Mouse (Mus musculus) MEL (cell line): ENCODE results near the gene Tcf7l2. TPM values are rescaled to one million over a fixed set of nuclear protein-coding genes. Genes with fewer than 3 reads are reported as not detected.

Experiments used
- DNase-seq: peaks from one replicate; pipeline ENCODE4 v3.0.0; 2011; ENCODE audit warnings: low read depth, low spot score
- H3K27ac ChIP-seq: 2 replicates; pipeline ENCODE4 v1.5.1; 2012; ENCODE audit warnings: low read depth, mild to moderate bottlenecking, control low read depth, low read length, moderate library complexity; ENCODE audit not compliant: control insufficient read depth
- H3K27me3 ChIP-seq, 2 experiments: fragments of 150-350 bp in 1 of 2; sonication (generic) in 1 of 2; 2 replicates each; pipeline ENCODE4 v1.6.1; 2012; ENCODE audit warnings: low read length in 2 of 2, mild to moderate bottlenecking in 2 of 2, improper control_type of control experiment in 1 of 2, moderate library complexity in 1 of 2; ENCODE audit not compliant: insufficient read depth in 2 of 2, control insufficient read depth in 1 of 2
- H3K36me3 ChIP-seq, 2 experiments: 2 replicates each; pipeline ENCODE4 v1.6.1; 2012 to 2014; ENCODE audit warnings: low read length in 2 of 2, improper control_type of control experiment in 1 of 2, inconsistent platforms in 1 of 2, mild to moderate bottlenecking in 1 of 2; ENCODE audit not compliant: insufficient read depth in 2 of 2, control insufficient read depth in 1 of 2
- H3K4me1 ChIP-seq, 2 experiments: fragments of 150-350 bp in 1 of 2; sonication (generic) in 1 of 2; 2 replicates each; pipeline ENCODE4 v1.6.1; 2012; ENCODE audit warnings: low read length in 2 of 2, improper control_type of control experiment in 1 of 2, mild to moderate bottlenecking in 1 of 2; ENCODE audit not compliant: insufficient read depth in 2 of 2, control insufficient read depth in 1 of 2
- H3K4me3 ChIP-seq, 2 experiments: fragments of 150-350 bp in 1 of 2; sonication (generic) in 1 of 2; 2 replicates each; pipeline ENCODE4 v1.5.1; 2012; ENCODE audit warnings: low read depth in 2 of 2, low read length in 2 of 2, mild to moderate bottlenecking in 2 of 2, moderate library complexity in 2 of 2, control low read depth in 1 of 2, improper control_type of control experiment in 1 of 2; ENCODE audit not compliant: control insufficient read depth in 1 of 2, insufficient read depth in 1 of 2
- H3K79me2 ChIP-seq: 2 replicates; pipeline ENCODE4 v1.6.1; 2012; ENCODE audit warnings: mild to moderate bottlenecking, low read length, moderate library complexity; ENCODE audit not compliant: control insufficient read depth, poor library complexity, insufficient read depth
- H3K9ac ChIP-seq: 2 replicates; pipeline ENCODE4 v1.6.1; 2012; ENCODE audit warnings: low read depth, mild to moderate bottlenecking, control low read depth, low read length, moderate library complexity; ENCODE audit not compliant: control insufficient read depth, poor library complexity, severe bottlenecking
- H3K9me3 ChIP-seq: fragments of 150-350 bp; sonication (generic); replicated peaks from 2 replicates; pipeline ENCODE4 v1.6.1; 2012; ENCODE audit warnings: mild to moderate bottlenecking, low read length, improper control_type of control experiment, moderate library complexity; ENCODE audit not compliant: insufficient read depth
- E2F4 ChIP-seq: IDR thresholded peaks from 2 replicates; pipeline ENCODE4 v1.6.1; 2011; ENCODE audit warnings: low read depth, low read length, improper control_type of control experiment, borderline replicate concordance
- ELF1 ChIP-seq: IDR thresholded peaks from 2 replicates; pipeline ENCODE4 v1.6.1; 2014; ENCODE audit warnings: low read depth, mild to moderate bottlenecking, inconsistent platforms, low read length, improper control_type of control experiment, moderate library complexity
- EP300 ChIP-seq, 2 experiments: IDR thresholded peaks; 2 replicates each; pipeline ENCODE4 v1.6.1; 2011; ENCODE audit warnings: improper control_type of control experiment in 2 of 2, low read length in 2 of 2, low read depth in 1 of 2, mild to moderate bottlenecking in 1 of 2
- GABPA ChIP-seq: IDR thresholded peaks from 2 replicates; pipeline ENCODE4 v1.6.1; 2012; ENCODE audit warnings: low read depth, mild to moderate bottlenecking, inconsistent platforms, low read length, improper control_type of control experiment, moderate library complexity
- GATA1 ChIP-seq: IDR thresholded peaks from 2 replicates; pipeline ENCODE4 v1.6.1; 2011; ENCODE audit warnings: low read depth, low read length, improper control_type of control experiment
- HCFC1 ChIP-seq: IDR thresholded peaks from 2 replicates; pipeline ENCODE4 v1.6.1; 2012; ENCODE audit warnings: low read depth, mild to moderate bottlenecking, inconsistent platforms, low read length, improper control_type of control experiment, moderate library complexity
- KAT2A ChIP-seq: conservative IDR thresholded peaks from 2 replicates; pipeline ENCODE4 v1.6.1; 2012; ENCODE audit warnings: low read depth, low read length, improper control_type of control experiment, inconsistent platforms
- MAX ChIP-seq: IDR thresholded peaks from 2 replicates; pipeline ENCODE4 v1.6.1; 2011; ENCODE audit warnings: low read length, improper control_type of control experiment
- MAZ ChIP-seq: IDR thresholded peaks from 2 replicates; pipeline ENCODE4 v1.6.1; 2012; ENCODE audit warnings: low read depth, mild to moderate bottlenecking, inconsistent platforms, low read length, improper control_type of control experiment
- MEF2A ChIP-seq: IDR thresholded peaks from 2 replicates; pipeline ENCODE4 v1.6.1; 2014; ENCODE audit warnings: low read depth, mild to moderate bottlenecking, inconsistent platforms, low read length, improper control_type of control experiment; ENCODE audit not compliant: poor library complexity, insufficient replicate concordance, severe bottlenecking; ENCODE audit errors: extremely low read depth
- MXI1 ChIP-seq: IDR thresholded peaks from 2 replicates; pipeline ENCODE4 v1.6.1; 2011; ENCODE audit warnings: mild to moderate bottlenecking, low read depth, low read length, improper control_type of control experiment
- MYB ChIP-seq: IDR thresholded peaks from 2 replicates; pipeline ENCODE4 v1.6.1; 2011; ENCODE audit warnings: mild to moderate bottlenecking, low read depth, low read length, improper control_type of control experiment
- MYC ChIP-seq: IDR thresholded peaks from 2 replicates; pipeline ENCODE4 v1.6.1; 2011; ENCODE audit warnings: low read depth, mild to moderate bottlenecking, low read length, improper control_type of control experiment, moderate library complexity
- NELFE ChIP-seq: IDR thresholded peaks from 2 replicates; pipeline ENCODE4 v1.6.1; 2011; ENCODE audit warnings: low read depth, low read length, improper control_type of control experiment
- NRF1 ChIP-seq: IDR thresholded peaks from 2 replicates; pipeline ENCODE4 v1.6.1; 2014; ENCODE audit warnings: low read depth, mild to moderate bottlenecking, inconsistent platforms, low read length, improper control_type of control experiment, moderate library complexity; ENCODE audit not compliant: poor library complexity, insufficient read depth, severe bottlenecking
- POLR2AphosphoS5 ChIP-seq: IDR thresholded peaks from 2 replicates; pipeline ENCODE4 v1.6.1; 2012; ENCODE audit warnings: low read depth, borderline replicate concordance, mild to moderate bottlenecking, inconsistent platforms, low read length, moderate library complexity, mixed read lengths
- RAD21 ChIP-seq: IDR thresholded peaks from 2 replicates; pipeline ENCODE4 v1.6.1; 2011; ENCODE audit warnings: mild to moderate bottlenecking, low read depth, low read length, improper control_type of control experiment
- SIN3A ChIP-seq: IDR thresholded peaks from 2 replicates; pipeline ENCODE4 v1.6.1; 2012; ENCODE audit warnings: low read length, improper control_type of control experiment, inconsistent platforms
- SMC3 ChIP-seq: IDR thresholded peaks from 2 replicates; pipeline ENCODE4 v1.6.1; 2011; ENCODE audit warnings: low read depth, low read length, improper control_type of control experiment
- TAL1 ChIP-seq: IDR thresholded peaks from 2 replicates; pipeline ENCODE4 v1.6.1; 2012; ENCODE audit warnings: mild to moderate bottlenecking, inconsistent platforms, low read length, moderate library complexity, mixed read lengths
- TBP ChIP-seq: IDR thresholded peaks from 2 replicates; pipeline ENCODE4 v1.8.0; 2011; ENCODE audit warnings: low read depth, low read length, improper control_type of control experiment
- TCF12 ChIP-seq: IDR thresholded peaks from 2 replicates; pipeline ENCODE4 v1.6.1; 2014; ENCODE audit warnings: low read depth, mild to moderate bottlenecking, inconsistent platforms, low read length, improper control_type of control experiment, moderate library complexity
- USF1 ChIP-seq: IDR thresholded peaks from 2 replicates; pipeline ENCODE4 v1.6.1; 2014; ENCODE audit warnings: low read depth, mild to moderate bottlenecking, inconsistent platforms, low read length, improper control_type of control experiment, moderate library complexity
- USF2 ChIP-seq, 2 experiments: IDR thresholded peaks; 2 replicates each; pipeline ENCODE4 v1.6.1; 2011 to 2012; ENCODE audit warnings: improper control_type of control experiment in 2 of 2, low read length in 2 of 2, borderline replicate concordance in 1 of 2, inconsistent platforms in 1 of 2, low read depth in 1 of 2, mild to moderate bottlenecking in 1 of 2; ENCODE audit not compliant: insufficient read depth in 1 of 2
- ZC3H11A ChIP-seq: IDR thresholded peaks from 2 replicates; pipeline ENCODE4 v1.6.1; 2012; ENCODE audit warnings: low read depth, mild to moderate bottlenecking, inconsistent platforms, low read length, improper control_type of control experiment
- ZMIZ1 ChIP-seq: IDR thresholded peaks from 2 replicates; pipeline ENCODE4 v1.6.1; 2012; ENCODE audit warnings: low read depth, mild to moderate bottlenecking, inconsistent platforms, low read length, improper control_type of control experiment, moderate library complexity
- polyA plus RNA-seq, 2 experiments: library from polyadenylated mRNA; stranded (reverse) in 1 of 2; unstranded in 1 of 2; fragments of >175 nt in 1 of 2; fragments of >200 nt in 1 of 2; gene quantifications; 2 replicates each; pipeline versions ENCODE4 v1.2.1 to v1.2.4; 2012; ENCODE audit warnings: low replicate concordance in 2 of 2, low read depth in 1 of 2; ENCODE audit not compliant: insufficient read length in 2 of 2, insufficient read depth in 1 of 2, missing spikeins in 1 of 2
- total RNA-seq: library from RNA; depleted of rRNA; stranded (reverse); fragments of 300-350 nt; gene quantifications from 2 replicates; pipeline ENCODE4 v1.2.3, GENCODE M21; 2012

Gene Tcf7l2
- total and polyA plus RNA-seq, 3 experiments = 0.65 to 12.8 TPM; not detected in 1

GRCm38 (mm10) chr19:55931642-55932041 is 190.0 kb downstream of the Tcf7l2 start:
- Histone ChIP-seq H3K4me3 (no peak overlapping the region), H3K4me1 (peaks cover 20 to 27% of the 10 kb centered on the region in 2 experiments), H3K27ac (no peak overlapping the region), H3K27me3 (no peaks in the 10 kb centered on the region), H3K9ac (no peak overlapping the region), H3K79me2 (peaks cover 7% of the 10 kb centered on the region), H3K36me3 (peaks cover 0 to 15% of the 10 kb centered on the region in 2 experiments; a peak in 3 of 4 replicates), H3K9me3 (no peaks in the 10 kb centered on the region)
- DNase-seq = no peak
- TF ChIP-seq USF1 (no peak), USF2 (IDR thresholded peaks at IDR 0.05; ENCODE audit: borderline replicate concordance in 1 of 2, insufficient read depth in 1 of 2, low read depth in 1 of 2, low read length in 2 of 2) (no peak), TAL1 (no peak), ZC3H11A (no peak), MYC (no peak), GABPA (no peak), RAD21 (no peak), NELFE (no peak), SMC3 (no peak), TBP (no peak), SIN3A (no peak), MEF2A (no peak), MYB (no peak), HCFC1 (no peak), MAX (no peak), E2F4 (no peak), ELF1 (no peak), NRF1 (no peak)

GRCm38 (mm10) chr19:55933947-55934729 is 192.5 kb downstream of the Tcf7l2 start:
- Histone ChIP-seq H3K27me3 (no peaks in the 10 kb centered on the region), H3K4me1 (peaks cover 10 to 16% of the 10 kb centered on the region in 2 experiments), H3K27ac (no peak overlapping the region)

More at GRCm38 (mm10) chr19:55933947-55934729, 192.5 kb downstream of the Tcf7l2 start:
- TF ChIP-seq ELF1 (no peak), POLR2AphosphoS5 (no peak), ZC3H11A (no peak), MXI1 (no peak), TBP (no peak), GABPA (no peak), SIN3A (no peak), ZMIZ1 (no peak), GATA1 (no peak), EP300 (IDR thresholded peaks at IDR 0.05; ENCODE audit: low read depth in 1 of 2, low read length in 2 of 2) (no peak), TCF12 (no peak), NELFE (no peak), MAZ (no peak), KAT2A (no peak), MYB (no peak)
- Histone ChIP-seq H3K4me3 (no peak overlapping the region), H3K79me2 (no peaks in the 10 kb centered on the region; the same call in 1 of the 2 replicates), H3K36me3 (peaks cover 0 to 13% of the 10 kb centered on the region in 2 experiments; a peak in 3 of 4 replicates), H3K9ac (no peak overlapping the region), H3K9me3 (no peaks in the 10 kb centered on the region)
- no peak for DNase-seq
